Mouse (Mus musculus) cerebellum, postnatal 10 days (tissue): ENCODE data around the gene Gm21292.
"Not testable (repeated sequence)": the region's sequence is repeated elsewhere in the genome, so short reads cannot be mapped to it uniquely, and the experiment has no call there.

Experiments
- DNase-seq, 2 experiments: peaks; one replicate each; pipeline ENCODE4 v3.0.0; 2021; ENCODE audit warnings: mixed read lengths in 2 of 2

The Gm21292 gene

GRCm38 (mm10) chrY:9133824-9134223, at the start of gene Gm21292:
TSS of gene Gm21292 (minus strand) at chrY:9133924.
- DNase-seq = not testable (repeated sequence)
